Mouse (Mus musculus) CH12.LX (cell line): ENCODE data around the gene Fndc5.

ENCODE experiments used
- CHD1 ChIP-seq: IDR thresholded peaks from 2 replicates; pipeline ENCODE4 v1.6.1; 2012; ENCODE audit warnings: low read depth, low read length, improper control_type of control experiment, inconsistent platforms
- CTCF ChIP-seq, 2 experiments: IDR thresholded peaks in 1 of 2; conservative IDR thresholded peaks in 1 of 2; 2 replicates each; pipeline ENCODE4 v1.5.1; 2011 to 2012; ENCODE audit warnings: low read depth in 2 of 2, low read length in 2 of 2, improper control_type of control experiment in 1 of 2, inconsistent platforms in 1 of 2, mild to moderate bottlenecking in 1 of 2, moderate library complexity in 1 of 2
- EP300 ChIP-seq: IDR thresholded peaks from 2 replicates; pipeline ENCODE4 v1.6.1; 2011; ENCODE audit warnings: low read length, improper control_type of control experiment
- JUN ChIP-seq: IDR thresholded peaks from 2 replicates; pipeline ENCODE4 v1.6.1; 2011; ENCODE audit warnings: low read depth, mild to moderate bottlenecking, low read length, improper control_type of control experiment, moderate library complexity; ENCODE audit not compliant: insufficient read depth
- JUND ChIP-seq: conservative IDR thresholded peaks from 2 replicates; pipeline ENCODE4 v1.6.1; 2011; ENCODE audit warnings: low read depth, low read length, improper control_type of control experiment
- MAX ChIP-seq: IDR thresholded peaks from 2 replicates; pipeline ENCODE4 v1.6.1; 2011; ENCODE audit warnings: low read length, improper control_type of control experiment
- MXI1 ChIP-seq: IDR thresholded peaks from 2 replicates; pipeline ENCODE4 v1.6.1; 2011; ENCODE audit warnings: mild to moderate bottlenecking, low read depth, low read length, improper control_type of control experiment
- POLR2A ChIP-seq: IDR thresholded peaks from 2 replicates; pipeline ENCODE4 v1.6.1; 2011; ENCODE audit warnings: low read depth, mild to moderate bottlenecking, improper control_type of control experiment, low read length
- POLR2AphosphoS2 ChIP-seq: IDR thresholded peaks from 2 replicates; pipeline ENCODE4 v1.6.1; 2011; ENCODE audit warnings: low read depth, low read length, improper control_type of control experiment
- TBP ChIP-seq: conservative IDR thresholded peaks from 2 replicates; pipeline ENCODE4 v1.6.1; 2011; ENCODE audit warnings: low read depth, low read length, improper control_type of control experiment
- USF1 ChIP-seq: IDR thresholded peaks from 2 replicates; pipeline ENCODE4 v1.6.1; 2014; ENCODE audit warnings: low read depth, mild to moderate bottlenecking, inconsistent platforms, low read length, improper control_type of control experiment
- USF2 ChIP-seq: conservative IDR thresholded peaks from 2 replicates; pipeline ENCODE4 v1.6.1; 2011; ENCODE audit warnings: low read depth, low read length, improper control_type of control experiment
- ZC3H11A ChIP-seq: IDR thresholded peaks from 2 replicates; pipeline ENCODE4 v1.6.1; 2012; ENCODE audit warnings: low read depth, mild to moderate bottlenecking, inconsistent platforms, low read length, improper control_type of control experiment

DNA sequence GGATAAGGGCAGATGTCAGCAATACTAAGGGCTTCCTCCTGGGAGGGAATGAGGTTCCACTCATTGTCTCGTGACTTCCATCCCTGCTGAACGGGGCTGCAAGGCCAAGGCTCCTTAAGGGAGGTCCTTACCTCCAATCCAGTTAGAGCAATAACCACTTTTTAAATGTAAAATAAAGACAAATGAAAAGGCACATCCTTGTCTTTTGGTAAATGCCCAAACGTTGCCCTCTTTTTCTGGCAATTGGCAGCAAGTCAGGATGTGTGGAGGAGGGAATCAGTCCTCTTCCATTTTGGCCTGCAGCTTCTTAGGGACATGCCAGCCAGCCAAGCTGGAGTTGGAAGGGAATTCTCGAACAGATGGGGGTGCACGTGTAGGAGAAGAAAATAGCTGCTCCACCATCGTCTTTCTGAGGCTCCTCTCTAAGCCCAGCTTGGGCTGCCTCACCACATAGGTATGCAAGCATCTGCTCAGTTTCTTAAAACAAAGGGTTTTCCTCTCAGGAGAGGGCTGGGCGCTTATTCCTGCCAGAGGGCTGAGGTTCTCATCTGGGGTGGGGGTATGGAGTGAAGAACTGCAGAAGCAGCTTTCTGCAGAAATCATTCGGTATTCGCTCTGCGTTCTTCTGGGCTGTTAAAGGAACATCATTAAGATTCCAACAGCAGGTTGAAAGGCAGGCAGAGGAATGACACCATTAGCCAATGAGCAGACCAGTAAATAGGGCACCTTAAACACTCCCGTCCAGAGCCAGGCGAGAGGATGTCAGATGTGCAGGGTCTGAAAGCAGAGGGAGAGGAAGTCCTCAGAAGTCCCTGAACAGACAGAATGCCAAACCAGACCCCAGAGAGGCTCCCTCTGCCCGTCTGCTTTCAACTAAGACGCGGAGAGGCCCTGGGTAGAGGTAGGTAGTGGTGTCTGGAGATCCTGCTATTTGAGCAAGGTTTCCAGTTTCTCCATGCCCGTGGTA is 7.9 kb downstream of the Fndc5 start:
- TF ChIP-seq JUN (no peak), TBP (no peak), EP300 (no peak), POLR2A (no peak), MXI1 (no peak), USF1 (no peak), CTCF (conservative IDR thresholded peaks at IDR 0.05 in 1 of 2, IDR thresholded peaks at IDR 0.05 in 1 of 2; ENCODE audit: low read depth in 2 of 2, low read length in 2 of 2) (no peak), JUND (no peak), POLR2AphosphoS2 (no peak), USF2 (no peak), MAX (no peak), CHD1 (no peak), ZC3H11A (no peak)
